Mouse (Mus musculus): ENCODE results near the gene Sh2d3c. TPM values are rescaled to one million over a fixed set of nuclear protein-coding genes. Genes with fewer than 3 reads are reported as not detected.

The Sh2d3c gene
- total and polyA plus RNA-seq, 3 experiments: 0.35 to 0.98 TPM; not detected in 1

GRCm38 (mm10) chr2:32710425-32710824 is 10.4 kb upstream of the Sh2d3c start:
- ATAC-seq (ENCODE audit: extremely low read depth, insufficient number of reproducible peaks, low FRiP score, poor library complexity, severe bottlenecking) (no peak), DNase-seq (ENCODE audit: low spot score) (peak; percentile 57)
- H3K4me3 ChIP-seq (ENCODE audit: low read depth, low read length): peak overlapping the region; percentile 54; the same call in 1 of the 2 replicates

GRCm38 (mm10) chr2:32711301-32712056 is 9.4 kb upstream of the Sh2d3c start:
- DNase-seq (ENCODE audit: low spot score) (no peak), ATAC-seq (ENCODE audit: extremely low read depth, insufficient number of reproducible peaks, low FRiP score, poor library complexity, severe bottlenecking) (no peak)
- H3K27me3 ChIP-seq (ENCODE audit: insufficient read depth, low read length): peaks cover 2% of the 10 kb centered on the region; the same call in 1 of the 2 replicates
- peak overlapping the region; percentile 93 for H3K4me3 ChIP-seq (ENCODE audit: low read depth, low read length)
- no peak for TF ChIP-seq CTCF (IDR thresholded peaks at IDR 0.05; ENCODE audit: low read depth, low read length)
- no peak for TF ChIP-seq GATA2 (IDR thresholded peaks at IDR 0.05; ENCODE audit: borderline replicate concordance, low read depth, low read length)
- TF ChIP-seq GATA1 (IDR thresholded peaks at IDR 0.05; ENCODE audit: borderline replicate concordance, low read length): no peak
- no peak for TF ChIP-seq POLR2AphosphoS5 (IDR thresholded peaks at IDR 0.05; ENCODE audit: insufficient replicate concordance, low read depth, low read length)
- TF ChIP-seq TAL1 (conservative IDR thresholded peaks at IDR 0.05; ENCODE audit: low read depth, low read length): no peak
- H3K4me1 ChIP-seq (ENCODE audit: insufficient read depth, low read depth, low read length): peaks cover 67% of the 10 kb centered on the region
- H3K36me3 ChIP-seq (replicated peaks): peaks cover 51% of the 10 kb centered on the region
- H3K9me3 ChIP-seq (replicated peaks): no peaks in the 10 kb centered on the region

More at GRCm38 (mm10) chr2:32710425-32710824, 10.4 kb upstream of the Sh2d3c start:
- Histone ChIP-seq H3K4me1 (ENCODE audit: insufficient read depth, low read depth, low read length) (peaks cover 69% of the 10 kb centered on the region), H3K36me3 (replicated peaks) (peaks cover 61% of the 10 kb centered on the region), H3K27me3 (ENCODE audit: insufficient read depth, low read length) (no peaks in the 10 kb centered on the region), H3K9me3 (replicated peaks) (no peaks in the 10 kb centered on the region)
- TF ChIP-seq GATA1 (IDR thresholded peaks at IDR 0.05; ENCODE audit: borderline replicate concordance, low read length): no peak
- no peak for TF ChIP-seq TAL1 (conservative IDR thresholded peaks at IDR 0.05; ENCODE audit: low read depth, low read length)
- TF ChIP-seq GATA2 (IDR thresholded peaks at IDR 0.05; ENCODE audit: borderline replicate concordance, low read depth, low read length): no peak
- TF ChIP-seq POLR2AphosphoS5 (IDR thresholded peaks at IDR 0.05; ENCODE audit: insufficient replicate concordance, low read depth, low read length): no peak

GRCm38 (mm10) chr2:32712108-32712551 is 8.7 kb upstream of the Sh2d3c start:
- Histone ChIP-seq H3K9me3 (replicated peaks) (no peaks in the 10 kb centered on the region), H3K4me1 (ENCODE audit: insufficient read depth, low read depth, low read length) (peaks cover 62% of the 10 kb centered on the region), H3K4me3 (ENCODE audit: low read depth, low read length) (peak overlapping the region; percentile 93), H3K36me3 (replicated peaks) (peaks cover 44% of the 10 kb centered on the region), H3K27me3 (ENCODE audit: insufficient read depth, low read length) (peaks cover 4% of the 10 kb centered on the region; the same call in 1 of the 2 replicates)
- DNase-seq (ENCODE audit: low spot score) (peak; percentile 93), ATAC-seq (ENCODE audit: extremely low read depth, insufficient number of reproducible peaks, low FRiP score, poor library complexity, severe bottlenecking) (peak; percentile 32; the same call in 1 of the 2 replicates)
- TF ChIP-seq GATA1 (IDR thresholded peaks at IDR 0.05; ENCODE audit: borderline replicate concordance, low read length): no peak
- TF ChIP-seq CTCF (IDR thresholded peaks at IDR 0.05; ENCODE audit: low read depth, low read length): no peak
- no peak for TF ChIP-seq GATA2 (IDR thresholded peaks at IDR 0.05; ENCODE audit: borderline replicate concordance, low read depth, low read length)
- TF ChIP-seq POLR2AphosphoS5 (IDR thresholded peaks at IDR 0.05; ENCODE audit: insufficient replicate concordance, low read depth, low read length): no peak
- TF ChIP-seq TAL1 (conservative IDR thresholded peaks at IDR 0.05; ENCODE audit: low read depth, low read length): no peak

GRCm38 (mm10) chr2:32712586-32712933 is 8.3 kb upstream of the Sh2d3c start:
- TF ChIP-seq GATA2 (IDR thresholded peaks at IDR 0.05; ENCODE audit: borderline replicate concordance, low read depth, low read length) (no peak), CTCF (IDR thresholded peaks at IDR 0.05; ENCODE audit: low read depth, low read length) (no peak), POLR2AphosphoS5 (IDR thresholded peaks at IDR 0.05; ENCODE audit: insufficient replicate concordance, low read depth, low read length) (no peak), GATA1 (IDR thresholded peaks at IDR 0.05; ENCODE audit: borderline replicate concordance, low read length) (no peak), TAL1 (conservative IDR thresholded peaks at IDR 0.05; ENCODE audit: low read depth, low read length) (no peak)
- H3K27me3 ChIP-seq (ENCODE audit: insufficient read depth, low read length): peaks cover 7% of the 10 kb centered on the region; the same call in 1 of the 2 replicates
- H3K4me1 ChIP-seq (ENCODE audit: insufficient read depth, low read depth, low read length): peaks cover 61% of the 10 kb centered on the region
- peak; percentile 90 for DNase-seq (ENCODE audit: low spot score)
- H3K9me3 ChIP-seq (replicated peaks): no peaks in the 10 kb centered on the region
- ATAC-seq (ENCODE audit: extremely low read depth, insufficient number of reproducible peaks, low FRiP score, poor library complexity, severe bottlenecking): peak; percentile 58; the same call in 1 of the 2 replicates
- H3K36me3 ChIP-seq (replicated peaks): peaks cover 42% of the 10 kb centered on the region
- peak overlapping the region; percentile 93 for H3K4me3 ChIP-seq (ENCODE audit: low read depth, low read length)

GRCm38 (mm10) chr2:32712934-32713817 is 7.7 kb upstream of the Sh2d3c start, which contains the start of gene Cdk9:
Gene Cdk9, minus strand, starts transcription at chr2:32713076.
- DNase-seq (ENCODE audit: low spot score) (peak; percentile 80), ATAC-seq (ENCODE audit: extremely low read depth, insufficient number of reproducible peaks, low FRiP score, poor library complexity, severe bottlenecking) (peak; percentile 51)
- Histone ChIP-seq H3K27me3 (ENCODE audit: insufficient read depth, low read length) (peaks cover 9% of the 10 kb centered on the region; the same call in 1 of the 2 replicates), H3K9me3 (replicated peaks) (no peaks in the 10 kb centered on the region), H3K4me1 (ENCODE audit: insufficient read depth, low read depth, low read length) (peaks cover 56% of the 10 kb centered on the region), H3K4me3 (ENCODE audit: low read depth, low read length) (peak within 1 kb of the TSS; percentile 93), H3K36me3 (replicated peaks) (peaks cover 36% of the 10 kb centered on the region)
- TF ChIP-seq CTCF (IDR thresholded peaks at IDR 0.05; ENCODE audit: low read depth, low read length): peak; percentile 90
- no peak for TF ChIP-seq GATA1 (IDR thresholded peaks at IDR 0.05; ENCODE audit: borderline replicate concordance, low read length)
- no peak for TF ChIP-seq TAL1 (conservative IDR thresholded peaks at IDR 0.05; ENCODE audit: low read depth, low read length)

All from G1E (cell line).